Mouse (Mus musculus): ENCODE measurements around the gene Agtpbp1. TPM values are rescaled to one million over a fixed set of nuclear protein-coding genes. Genes with fewer than 3 reads are reported as not detected.

Gene Agtpbp1
- total RNA-seq, 2 experiments from 2014 or later, result 326 to 365 TPM

GRCm38 (mm10) chr13:59454001-59454785 lies 130.8 kb downstream of the Agtpbp1 start:
- no peak for DNase-seq (ENCODE audit: low spot score in 2 of 2)
- intact Hi-C loops (cut with DNase I), result no loop called here

GRCm38 (mm10) chr13:59453582-59453981 lies 131.4 kb downstream of the Agtpbp1 start:
- intact Hi-C loops (cut with DNase I), result no loop called here

GRCm38 (mm10) chr13:59453045-59453444 lies 132.0 kb downstream of the Agtpbp1 start:
- intact Hi-C loops (cut with DNase I), result no loop called here
- DNase-seq (ENCODE audit: low spot score in 2 of 2), result no peak

More at GRCm38 (mm10) chr13:59453582-59453981, 131.4 kb downstream of the Agtpbp1 start:
- no peak for DNase-seq (ENCODE audit: low spot score in 2 of 2)

GRCm38 (mm10) chr13:59450840-59451239 lies 134.2 kb downstream of the Agtpbp1 start:
- intact Hi-C loops (cut with DNase I), result no loop called here

GRCm38 (mm10) chr13:59447130-59447529 lies 137.9 kb downstream of the Agtpbp1 start:
- DNase-seq (ENCODE audit: low spot score in 2 of 2), result no peak
- intact Hi-C loops (cut with DNase I), result no loop called here

More at GRCm38 (mm10) chr13:59450840-59451239, 134.2 kb downstream of the Agtpbp1 start:
- DNase-seq (ENCODE audit: low spot score in 2 of 2), result no peak

GRCm38 (mm10) chr13:59445179-59445578 lies 139.8 kb downstream of the Agtpbp1 start:
- DNase-seq (ENCODE audit: low spot score in 2 of 2), result no peak
- intact Hi-C loops (cut with DNase I), result no loop called here

- no peak for DNase-seq (ENCODE audit: low spot score in 2 of 2)
- intact Hi-C loops (cut with DNase I), result no loop called here
These were observed 140.7 kb downstream of the Agtpbp1 start for GRCm38 (mm10) chr13:59444371-59444770.

- intact Hi-C loops (cut with DNase I), result no loop called here
- DNase-seq (ENCODE audit: low spot score in 2 of 2), result no peak
These were observed 145.3 kb downstream of the Agtpbp1 start for GRCm38 (mm10) chr13:59439683-59440082.

- DNase-seq (ENCODE audit: low spot score in 2 of 2), result no peak
- intact Hi-C loops (cut with DNase I), result no loop called here
These were observed 150.5 kb downstream of the Agtpbp1 start for GRCm38 (mm10) chr13:59434554-59434953.

- DNase-seq (ENCODE audit: low spot score in 2 of 2), result peak; percentile 38 to 53
These were observed 153.7 kb downstream of the Agtpbp1 start for GRCm38 (mm10) chr13:59431124-59431864.

GRCm38 (mm10) chr13:59429369-59429768 lies 155.7 kb downstream of the Agtpbp1 start:
- intact Hi-C loops (cut with DNase I), result no loop called here
- no peak for DNase-seq (ENCODE audit: low spot score in 2 of 2)

More at GRCm38 (mm10) chr13:59431124-59431864, 153.7 kb downstream of the Agtpbp1 start:
- intact Hi-C loops (cut with DNase I), result no loop called here

GRCm38 (mm10) chr13:59423871-59424270 lies 161.2 kb downstream of the Agtpbp1 start:
- no peak for DNase-seq (ENCODE audit: low spot score in 2 of 2)
- intact Hi-C loops (cut with DNase I), result no loop called here

GRCm38 (mm10) chr13:59416530-59417230 lies 168.3 kb downstream of the Agtpbp1 start:
- intact Hi-C loops (cut with DNase I), result no loop called here
- peak; percentile 41 for DNase-seq (ENCODE audit: low spot score in 2 of 2)

GRCm38 (mm10) chr13:59413885-59414284 lies 171.1 kb downstream of the Agtpbp1 start:
- intact Hi-C loops (cut with DNase I), result no loop called here
- DNase-seq (ENCODE audit: low spot score in 2 of 2), result no peak

GRCm38 (mm10) chr13:59412672-59413071 lies 172.4 kb downstream of the Agtpbp1 start:
- DNase-seq (ENCODE audit: low spot score in 2 of 2), result no peak
- intact Hi-C loops (cut with DNase I), result no loop called here

GRCm38 (mm10) chr13:59407182-59407581 lies 177.8 kb downstream of the Agtpbp1 start:
- no peak for DNase-seq (ENCODE audit: low spot score in 2 of 2)
- intact Hi-C loops (cut with DNase I), result no loop called here

GRCm38 (mm10) chr13:59402026-59402775 lies 182.8 kb downstream of the Agtpbp1 start:
- intact Hi-C loops (cut with DNase I), result no loop called here
- peak; percentile 81 to 95 for DNase-seq (ENCODE audit: low spot score in 2 of 2)

GRCm38 (mm10) chr13:59397571-59397970 lies 187.5 kb downstream of the Agtpbp1 start:
- DNase-seq (ENCODE audit: low spot score in 2 of 2), result peak in 1 of 2 experiments; percentile 75
- intact Hi-C loops (cut with DNase I), result loop anchor here (5.0 kb wide), 1 partner anchor 760 kb away; no protein-coding TSS in a partner anchor
